Mouse (Mus musculus) neutrophil, adult 5-6 weeks (primary cell): ENCODE data around the gene Cyp2d12. TPM values are rescaled to one million over a fixed set of nuclear protein-coding genes. Genes with fewer than 3 reads are reported as not detected.
"Not testable (repeated sequence)": the region's sequence is repeated elsewhere in the genome, so short reads cannot be mapped to it uniquely, and the experiment has no call there.

Experiments used
- ATAC-seq: fragments of 151-379, 151-347 bp; 2 replicates; pipeline ENCODE4 v1.8.0; 2017; ENCODE audit warnings: mild to moderate bottlenecking, moderate TSS enrichment; ENCODE audit not compliant: insufficient number of reproducible peaks, poor library complexity, low FRiP score, severe bottlenecking; ENCODE audit errors: extremely low read depth
- total RNA-seq: library from RNA; stranded (forward); fragments of 200-1000 nt; gene quantifications from 2 replicates; pipeline ENCODE4 v1.2.3, GENCODE M21; 2017

Gene Cyp2d12
- not detected in 2 replicates for total RNA-seq

- no peak for ATAC-seq
These were observed at the start of gene Cyp2d12 for GRCm38 (mm10) chr15:82554531-82555230. TSS of gene Cyp2d12 (plus strand) at chr15:82555072.

- no peak for ATAC-seq
These were observed 47.9 kb upstream of the Cyp2d12 start for GRCm38 (mm10) chr15:82506971-82507370.

- ATAC-seq: not testable (repeated sequence)
These were observed 47.1 kb upstream of the Cyp2d12 start for GRCm38 (mm10) chr15:82507740-82508139.

- not testable (repeated sequence) for ATAC-seq
These were observed 45.4 kb upstream of the Cyp2d12 start for GRCm38 (mm10) chr15:82509495-82509894.

- ATAC-seq: not testable (repeated sequence)
These were observed 44.4 kb upstream of the Cyp2d12 start for GRCm38 (mm10) chr15:82510500-82510899.

- ATAC-seq: not testable (repeated sequence)
These were observed 42.8 kb upstream of the Cyp2d12 start for GRCm38 (mm10) chr15:82512111-82512510.

GRCm38 (mm10) chr15:82516174-82516573 lies 38.7 kb upstream of the Cyp2d12 start:
- not testable (repeated sequence) for ATAC-seq

GRCm38 (mm10) chr15:82527371-82527770 lies 27.5 kb upstream of the Cyp2d12 start:
- ATAC-seq: not testable (repeated sequence)

GRCm38 (mm10) chr15:82532721-82533120 lies 22.2 kb upstream of the Cyp2d12 start:
- ATAC-seq: not testable (repeated sequence)

- ATAC-seq: not testable (repeated sequence)
These were observed 11.9 kb upstream of the Cyp2d12 start for GRCm38 (mm10) chr15:82542976-82543375.

GRCm38 (mm10) chr15:82544561-82544960 lies 10.3 kb upstream of the Cyp2d12 start:
- ATAC-seq: not testable (repeated sequence)

GRCm38 (mm10) chr15:82547753-82548152 lies 7.1 kb upstream of the Cyp2d12 start:
- not testable (repeated sequence) for ATAC-seq

GRCm38 (mm10) chr15:82553211-82553610 lies 1.7 kb upstream of the Cyp2d12 start:
- ATAC-seq: not testable (repeated sequence)

GRCm38 (mm10) chr15:82572856-82573255 lies 18.0 kb downstream of the Cyp2d12 start:
- ATAC-seq: no peak

- no peak for ATAC-seq
These were observed 24.2 kb downstream of the Cyp2d12 start for GRCm38 (mm10) chr15:82579071-82579470.

GRCm38 (mm10) chr15:82582621-82583020 lies 27.7 kb downstream of the Cyp2d12 start:
- ATAC-seq: no peak

Other genes with a start within 250 kb of the Cyp2d12 start
- gene Naga, start 216.1 kb upstream of the Cyp2d12 start, total RNA-seq: 32.2 and 40.0 TPM in 2 replicates
- 0.35 and 0.37 TPM in 2 replicates for gene Pheta2, start 216.1 kb upstream of the Cyp2d12 start, total RNA-seq
- 34.0 and 36.1 TPM in 2 replicates for gene Smdt1, start 216.1 kb upstream of the Cyp2d12 start, total RNA-seq
- gene Ndufa6, start 200.8 kb upstream of the Cyp2d12 start, total RNA-seq: 119 and 121 TPM in 2 replicates
- gene Cyp2d22, start 174.8 kb upstream of the Cyp2d12 start, total RNA-seq: 2.2 and 4.7 TPM in 2 replicates
- gene Cyp2d11, start 161.1 kb upstream of the Cyp2d12 start, total RNA-seq: not detected in 2 replicates
- gene Cyp2d10, start 147.9 kb upstream of the Cyp2d12 start, total RNA-seq: not detected in 2 replicates
- not detected in 2 replicates for gene Cyp2d9, start 121.6 kb upstream of the Cyp2d12 start, total RNA-seq
- gene Cyp2d34, start 65.9 kb downstream of the Cyp2d12 start, total RNA-seq: not detected in 2 replicates
- not detected in 2 replicates for gene Cyp2d40, start 209.1 kb downstream of the Cyp2d12 start, total RNA-seq
- gene Cyp2d26, start 239.2 kb downstream of the Cyp2d12 start, total RNA-seq: not detected in 2 replicates